16 mouse cellular contexts compared by ENCODE assay signal in the genomic region with DNA sequence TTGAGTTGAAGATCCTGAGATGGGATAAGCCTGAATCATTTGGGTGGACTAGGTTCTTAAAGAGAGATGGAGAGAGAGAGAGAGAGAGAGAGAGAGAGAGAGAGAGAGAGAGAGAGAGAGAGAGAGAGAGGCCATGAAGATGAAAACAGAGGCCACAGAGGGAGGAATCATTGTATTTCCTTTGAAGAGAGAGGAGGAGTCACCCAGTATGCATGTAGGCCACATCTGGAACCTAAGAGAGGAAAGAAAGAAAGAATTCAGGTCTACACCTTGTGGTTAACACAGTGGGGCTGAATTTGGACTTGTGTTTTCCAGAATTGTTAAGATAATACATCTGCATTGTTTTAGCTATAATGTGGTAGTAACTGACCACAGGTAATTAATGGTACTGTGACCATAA.
"Had no signal": no experiment of that assay in that cellular context is flagged by ENCODE, and none has a peak within 500 bp of the region (broad histone marks: within the 10 kb centered on the region; RNA-seq: fewer than 3 reads in every experiment).

No protein-coding gene starts in this region.

- H3K27me3 ChIP-seq: liver, embryonic 13.5 days; midbrain, embryonic 12.5 days; midbrain, embryonic 15.5 days; neural tube, embryonic 12.5 days; neural tube, embryonic 15.5 days had no signal

- H3K9me3 ChIP-seq: liver, embryonic 13.5 days; midbrain, embryonic 12.5 days; midbrain, embryonic 15.5 days; neural tube, embryonic 12.5 days; neural tube, embryonic 15.5 days had no signal

- H3K4me2 ChIP-seq: liver, embryonic 13.5 days; midbrain, embryonic 12.5 days; midbrain, embryonic 15.5 days; neural tube, embryonic 12.5 days; neural tube, embryonic 15.5 days had no signal

- H3K4me3 ChIP-seq: left cerebral cortex, adult 2 months; liver, embryonic 13.5 days; midbrain, embryonic 12.5 days; midbrain, embryonic 15.5 days; neural tube, embryonic 12.5 days; neural tube, embryonic 15.5 days had no signal

- DNase-seq: kidney, adult 9 months; kidney, postnatal 14 days; kidney, postnatal 4 days; layer of hippocampus, postnatal 36 days; liver, embryonic 13.5 days; lung, adult 2 months; lung, postnatal 14 days; right cerebral cortex, adult 18-20 months; right cerebral cortex, postnatal 14 days; right cerebral cortex, postnatal 4 days had no signal

- H3K36me3 ChIP-seq: liver, embryonic 13.5 days; midbrain, embryonic 12.5 days; midbrain, embryonic 15.5 days; neural tube, embryonic 12.5 days; neural tube, embryonic 15.5 days had no signal

- H3K4me1 ChIP-seq: liver, embryonic 13.5 days; midbrain, embryonic 12.5 days; midbrain, embryonic 15.5 days; neural tube, embryonic 12.5 days; neural tube, embryonic 15.5 days had no signal

- H3K9ac ChIP-seq: liver, embryonic 13.5 days; midbrain, embryonic 12.5 days; midbrain, embryonic 15.5 days; neural tube, embryonic 12.5 days; neural tube, embryonic 15.5 days had no signal

- ATAC-seq: midbrain, embryonic 15.5 days had no signal

- H3K27ac ChIP-seq: left cerebral cortex, adult 2 months; liver, embryonic 13.5 days; midbrain, embryonic 12.5 days; midbrain, embryonic 15.5 days; neural tube, embryonic 12.5 days; neural tube, embryonic 15.5 days; stomach, postnatal 0 days had no signal
